Mouse (Mus musculus): Measurements from ENCODE around the gene Pus7l.
A peak's percentile ranks its signal among the peaks of the same experiment; 100 is the strongest.
"Not testable (repeated sequence)": the region's sequence is repeated elsewhere in the genome, so short reads cannot be mapped to it uniquely, and the experiment has no call there.

Pus7l gene

DNA sequence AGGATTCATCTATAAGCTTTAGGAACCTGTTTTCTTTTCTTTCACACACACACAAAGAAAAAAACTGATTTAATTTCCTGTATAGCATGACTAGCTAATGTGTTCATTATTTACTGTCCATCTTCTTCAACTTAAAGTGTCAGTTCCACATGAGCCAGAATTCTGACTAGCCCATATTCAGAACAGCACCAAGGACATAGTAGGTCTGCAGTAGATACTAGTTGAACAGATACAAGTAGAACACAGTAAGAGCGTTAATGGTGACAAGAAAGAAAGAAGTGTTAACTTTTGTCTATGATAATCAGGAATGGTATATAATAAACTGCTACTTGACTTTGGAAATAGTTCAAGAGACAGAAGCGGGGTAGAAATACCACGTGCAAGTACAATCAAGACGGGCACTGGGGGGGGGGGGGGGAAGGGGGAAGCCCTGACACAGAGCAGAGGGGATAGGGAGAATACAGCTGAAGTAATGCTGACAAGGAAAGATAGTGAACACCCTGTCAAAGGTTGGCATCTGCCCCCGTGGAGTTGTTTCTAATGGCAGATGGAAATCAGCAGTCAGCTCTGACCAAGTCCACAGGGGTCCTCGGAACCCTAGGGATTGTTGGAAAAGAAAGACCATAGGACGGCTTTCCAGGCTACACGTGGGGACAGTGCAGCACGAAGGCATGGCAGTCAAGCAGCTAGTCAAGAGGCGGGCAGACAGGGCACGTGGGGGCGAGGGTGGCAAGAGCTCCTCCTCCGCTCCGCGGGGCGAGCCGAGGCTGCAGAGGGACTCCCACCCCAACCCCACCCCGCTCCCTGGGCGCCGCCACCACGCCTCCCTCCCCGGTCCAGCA lies 559 bp downstream of the Pus7l start:
- no peak for DNase-seq

DNA sequence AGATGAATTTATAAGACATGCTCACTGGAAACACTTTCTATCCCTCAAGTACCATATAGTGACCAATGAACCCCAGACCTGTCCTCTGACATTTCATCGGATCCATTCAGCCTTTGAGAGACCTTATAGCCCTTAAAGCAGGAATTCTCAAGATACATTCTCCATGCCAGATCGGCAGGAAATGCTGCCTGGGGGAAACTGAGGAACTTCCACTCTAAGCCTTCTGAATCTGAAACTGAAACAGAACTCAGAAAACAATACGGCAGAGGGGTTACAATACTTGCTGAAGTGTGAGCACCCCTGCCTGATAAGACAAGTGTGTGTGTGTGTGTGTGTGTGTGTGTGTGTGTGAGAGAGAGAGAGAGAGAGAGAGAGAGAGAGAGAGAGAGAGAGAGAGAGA lies 4.1 kb downstream of the Pus7l start:
- DNase-seq, result no peak

- DNase-seq, result no peak
These were observed 7.8 kb downstream of the Pus7l start for GRCm38 (mm10) chr15:94535521-94535920.

DNA sequence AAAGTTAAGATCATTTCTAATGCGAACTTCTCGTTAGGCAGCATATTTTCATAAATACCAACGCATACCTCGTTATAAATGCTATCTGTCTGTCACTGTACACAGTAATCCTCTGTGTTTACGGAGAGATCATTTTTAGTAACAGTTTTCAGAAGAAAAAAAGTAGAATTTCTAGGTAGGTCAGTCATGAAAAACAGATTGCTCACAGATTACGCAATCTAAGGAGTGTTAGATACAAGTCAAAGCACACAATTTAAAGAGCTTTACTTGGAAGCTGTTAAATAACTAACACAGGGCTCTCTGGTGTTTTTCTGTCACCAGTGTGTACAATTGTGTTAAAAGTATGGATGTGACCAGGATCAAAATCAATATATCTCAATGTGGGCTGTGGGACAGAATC lies 10.4 kb downstream of the Pus7l start:
- DNase-seq, result no peak

- no peak for DNase-seq
These were observed 11.0 kb downstream of the Pus7l start for GRCm38 (mm10) chr15:94532306-94532705.

- no peak for DNase-seq
These were observed 12.8 kb downstream of the Pus7l start for GRCm38 (mm10) chr15:94530519-94530918.

DNA sequence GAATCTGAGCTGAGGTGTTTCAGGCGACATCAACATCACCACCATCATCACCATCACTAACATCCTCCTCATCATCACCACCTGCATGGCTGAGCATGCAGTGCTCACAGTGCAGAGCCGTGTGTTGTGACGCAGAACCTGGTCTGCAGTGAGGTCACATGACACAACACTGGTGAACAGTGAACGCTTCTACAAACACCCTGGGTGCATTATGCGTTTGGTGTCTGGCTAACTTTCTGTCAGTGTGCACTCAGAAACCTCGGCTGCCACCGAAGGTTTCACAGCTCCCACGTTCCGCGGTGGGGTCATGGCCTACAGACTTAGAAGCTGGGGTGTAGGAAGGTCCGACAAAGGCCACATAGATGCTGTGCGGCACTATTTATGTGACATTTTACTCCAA lies 18.4 kb downstream of the Pus7l start:
- no peak for DNase-seq

DNA sequence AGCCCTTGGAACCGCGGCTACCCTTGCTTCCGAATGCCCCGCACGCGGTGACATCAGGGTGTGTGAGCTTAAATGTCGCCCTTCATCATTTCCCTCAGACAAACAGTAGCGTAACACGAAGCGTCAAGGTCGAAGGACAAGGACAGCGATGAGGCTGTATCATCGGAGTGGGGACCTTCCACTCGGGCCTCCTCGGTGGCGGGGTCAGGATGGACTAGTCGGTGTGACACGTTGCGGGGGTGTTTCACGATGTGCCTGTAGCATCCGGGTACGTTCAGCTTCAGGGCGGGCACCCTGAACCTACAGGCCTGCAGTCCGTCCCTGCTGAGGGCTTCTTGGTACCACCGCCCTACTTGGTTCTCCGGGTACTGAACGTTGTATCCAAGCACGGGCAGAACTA lies 20.1 kb downstream of the Pus7l start:
- no peak for DNase-seq

GRCm38 (mm10) chr15:94520959-94521358 lies 22.4 kb downstream of the Pus7l start:
- no peak for DNase-seq

DNA sequence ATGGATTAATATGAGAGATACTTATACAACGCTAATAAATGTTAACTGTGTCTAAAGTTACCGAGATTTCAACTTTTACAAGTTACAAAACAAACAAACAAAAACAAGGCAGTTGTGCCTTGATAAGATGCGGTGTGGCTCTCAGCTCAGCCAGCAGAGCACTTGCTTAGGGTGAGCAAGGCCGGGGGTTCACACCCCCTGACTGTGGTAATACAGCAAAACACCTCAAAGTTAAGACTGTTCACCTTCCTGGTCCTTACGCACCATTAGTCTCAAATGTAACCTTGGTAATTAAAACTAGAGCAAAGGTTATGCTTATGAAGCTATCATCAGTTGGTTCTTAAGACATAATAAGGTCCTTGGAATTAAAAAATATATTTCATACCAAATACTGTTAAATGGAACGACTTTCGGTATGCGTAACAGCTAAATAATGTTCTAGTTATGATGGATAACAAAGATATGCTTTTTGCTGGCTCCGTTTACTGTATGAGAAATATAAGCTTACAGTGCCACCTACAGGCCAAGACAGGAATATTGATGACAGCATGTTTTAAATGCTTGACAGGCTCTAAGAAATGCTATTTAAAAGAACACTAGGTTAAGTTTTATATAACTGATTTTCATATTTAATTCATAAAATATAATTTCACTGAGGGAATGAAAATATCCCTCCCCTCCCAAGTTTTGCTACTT lies 23.0 kb downstream of the Pus7l start:
- peak; percentile 29 to 42 for DNase-seq

DNA sequence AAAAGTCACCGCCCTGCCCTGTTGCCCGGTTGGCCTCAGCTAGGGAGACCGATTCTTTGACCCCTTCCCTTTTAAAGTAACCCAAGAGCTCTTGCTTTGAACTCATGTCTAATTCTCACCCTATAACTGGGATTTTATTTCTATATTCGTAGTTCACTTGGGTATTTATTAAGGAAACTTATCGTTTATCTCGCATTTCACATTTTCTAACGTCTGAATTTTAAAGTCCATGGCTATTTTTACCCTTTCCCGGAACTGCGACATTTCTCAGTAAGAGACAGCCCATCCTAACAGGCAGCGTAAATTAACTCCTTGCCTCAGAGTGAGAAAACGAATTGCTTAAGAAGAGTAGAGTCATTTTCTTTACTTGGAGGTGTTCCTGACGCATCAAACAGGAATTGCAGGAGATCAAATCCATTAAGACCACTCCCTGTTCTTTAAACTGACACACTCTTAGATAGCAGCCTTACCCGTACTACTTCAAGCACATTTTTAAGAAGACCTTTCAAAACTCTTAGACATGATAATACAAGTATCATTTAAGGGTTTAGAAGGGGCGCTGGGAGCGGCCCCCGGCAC lies 25.3 kb downstream of the Pus7l start:
- DNase-seq, result no peak

DNA sequence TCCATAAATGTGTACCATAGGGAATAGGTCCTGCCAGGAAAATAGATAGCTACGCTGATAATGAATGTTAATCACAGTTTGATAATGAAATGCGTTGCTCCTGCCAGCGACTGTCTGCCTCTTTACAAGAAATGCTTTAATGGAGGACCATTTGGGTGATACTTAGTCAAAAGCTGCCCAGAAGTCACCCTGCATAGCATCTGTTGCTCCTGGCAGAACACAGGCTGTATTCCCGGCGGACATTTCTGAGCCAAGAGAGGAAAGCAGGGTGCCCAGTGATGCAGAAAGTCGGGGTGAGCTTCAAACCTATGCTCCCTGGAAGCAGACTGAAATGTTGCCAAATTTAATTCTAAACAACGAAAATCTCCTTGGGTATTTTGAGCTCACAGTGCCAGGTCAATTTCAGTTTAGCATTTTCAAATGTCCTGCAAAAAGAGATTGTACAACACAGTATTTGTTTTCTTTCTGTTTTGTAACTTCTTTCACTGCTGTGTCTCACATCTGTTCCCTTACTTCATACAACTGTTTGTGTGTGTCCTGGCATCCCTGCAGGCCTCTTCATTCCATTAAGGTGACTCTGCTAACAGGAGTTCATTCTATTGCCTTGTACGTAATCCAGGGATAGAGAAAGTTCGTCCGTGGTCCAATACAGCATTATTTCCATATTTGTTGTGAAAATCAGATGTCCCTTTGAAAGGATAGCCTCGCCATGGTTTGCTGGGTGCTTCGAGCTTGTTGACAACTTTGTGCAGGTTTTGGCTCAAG lies 39.7 kb downstream of the Pus7l start:
- DNase-seq, result no peak

- DNase-seq, result no peak
These were observed 44.1 kb downstream of the Pus7l start for GRCm38 (mm10) chr15:94499260-94499659.

DNA sequence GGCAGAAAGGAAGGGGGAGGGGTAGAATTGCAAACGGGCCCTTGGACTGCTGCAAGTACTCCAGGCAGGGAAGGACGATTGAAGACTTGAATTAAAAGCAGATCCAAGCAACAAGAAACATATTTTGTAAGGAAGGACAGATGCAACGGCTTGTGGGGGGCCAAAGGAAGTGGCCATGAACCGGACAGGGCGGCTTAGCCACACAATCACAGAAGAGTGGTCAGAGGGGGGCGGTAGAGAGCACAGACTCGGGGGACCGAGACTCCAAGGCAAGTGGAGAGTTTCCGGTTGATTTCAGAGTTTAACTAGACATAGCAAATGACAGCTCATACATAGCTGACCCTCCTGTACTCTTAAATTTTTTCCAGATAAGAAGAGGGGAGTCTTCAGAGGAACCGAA lies 47.4 kb downstream of the Pus7l start:
- no peak for DNase-seq

- no peak for DNase-seq
These were observed 48.9 kb downstream of the Pus7l start for GRCm38 (mm10) chr15:94494445-94494844.

DNA sequence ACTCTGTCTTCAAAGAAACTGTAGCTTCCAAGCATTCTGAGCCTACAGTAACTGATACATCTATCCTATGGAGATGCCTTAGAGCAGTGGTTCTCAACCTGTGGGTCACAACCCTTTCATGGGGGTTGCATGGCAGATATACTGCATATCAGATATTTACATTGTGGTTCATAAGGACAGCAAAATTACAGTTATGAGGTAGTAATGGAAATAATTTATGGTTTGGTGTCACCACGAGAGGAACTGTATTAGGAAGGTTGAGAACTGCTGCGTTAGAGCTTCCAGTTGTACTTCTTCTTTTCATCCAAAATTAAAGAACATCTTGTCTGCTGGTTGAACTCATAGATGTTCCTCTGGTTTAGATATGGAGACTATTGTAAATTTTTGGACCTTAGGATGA lies 53.9 kb downstream of the Pus7l start:
- DNase-seq, result no peak

DNA sequence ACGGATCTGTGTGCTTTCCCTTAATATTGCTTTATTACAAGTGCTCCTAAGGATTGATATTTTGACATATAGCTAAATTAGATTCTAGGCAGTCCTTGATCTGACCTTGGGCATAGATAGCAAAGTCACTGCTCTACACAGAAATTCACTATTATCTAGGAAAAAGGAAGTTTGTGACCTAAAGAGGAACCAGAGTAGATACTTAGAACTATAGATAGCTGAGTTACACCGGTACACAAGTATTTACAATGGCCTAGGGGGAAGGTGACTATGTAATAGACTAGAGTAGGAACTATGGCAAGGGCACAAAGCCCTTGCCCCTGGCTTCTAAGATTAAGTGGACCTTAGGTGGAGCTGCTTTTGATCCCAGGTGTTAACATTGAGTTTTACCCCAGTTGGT lies 55.3 kb downstream of the Pus7l start:
- DNase-seq, result not testable (repeated sequence)

- DNase-seq, result no peak
These were observed 60.8 kb downstream of the Pus7l start for GRCm38 (mm10) chr15:94482555-94482954.

DNA sequence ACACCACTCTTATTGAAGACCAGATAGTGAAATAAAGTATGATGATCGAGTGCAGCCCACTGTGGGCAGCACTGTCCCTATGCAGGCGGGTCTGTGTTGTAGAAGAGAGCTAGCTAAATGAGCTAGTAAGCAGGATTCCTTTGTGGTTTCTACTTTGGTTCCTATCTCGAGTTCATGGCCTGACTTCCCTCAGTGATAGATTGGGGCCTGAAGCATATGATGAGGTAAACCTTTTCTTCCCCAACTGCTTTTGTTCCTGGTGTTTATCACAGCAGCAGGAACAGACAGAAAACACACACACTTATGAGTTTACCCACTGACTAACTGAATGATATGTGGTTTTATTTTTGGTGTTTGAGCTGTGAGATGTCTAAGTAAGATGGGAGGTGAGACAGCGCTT lies 62.6 kb downstream of the Pus7l start:
- no peak for DNase-seq

DNA sequence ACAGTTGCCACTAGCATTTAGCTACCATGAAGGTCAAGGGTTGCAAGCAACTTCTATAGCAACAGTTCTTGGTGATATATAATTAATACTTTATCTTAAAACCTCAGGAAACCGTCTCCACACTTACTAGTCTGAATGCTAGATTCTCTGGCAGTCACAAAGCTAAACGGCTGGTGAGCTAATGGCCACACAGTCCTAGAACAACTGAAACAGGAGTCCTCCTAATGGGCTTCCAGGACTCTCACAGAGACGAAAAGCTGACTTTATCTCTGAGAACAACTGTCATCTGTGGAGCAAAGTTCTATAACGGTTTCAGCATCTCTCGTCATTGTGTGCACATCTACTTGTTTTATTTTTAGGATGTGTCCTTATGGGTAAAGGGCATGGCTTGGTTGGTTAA lies 63.1 kb downstream of the Pus7l start:
- no peak for DNase-seq

GRCm38 (mm10) chr15:94479513-94480136 lies 63.7 kb downstream of the Pus7l start:
- DNase-seq, result no peak

- DNase-seq, result no peak
These were observed 64.6 kb downstream of the Pus7l start for GRCm38 (mm10) chr15:94478706-94479105.

- DNase-seq, result no peak
These were observed 66.1 kb downstream of the Pus7l start for GRCm38 (mm10) chr15:94477287-94477686.

Data from cerebellum, adult 18-20 months (tissue).